Mouse (Mus musculus) frontal cortex, postnatal 36 days (tissue): ENCODE measurements around the gene Olfr1357.
"Not testable (repeated sequence)": the region's sequence is repeated elsewhere in the genome, so short reads cannot be mapped to it uniquely, and the experiment has no call there.

Experiments used
- DNase-seq, 2 experiments: peaks; one replicate each; pipeline ENCODE4 v3.0.0; 2022; ENCODE audit warnings: low spot score in 2 of 2

The Olfr1357 gene

DNA sequence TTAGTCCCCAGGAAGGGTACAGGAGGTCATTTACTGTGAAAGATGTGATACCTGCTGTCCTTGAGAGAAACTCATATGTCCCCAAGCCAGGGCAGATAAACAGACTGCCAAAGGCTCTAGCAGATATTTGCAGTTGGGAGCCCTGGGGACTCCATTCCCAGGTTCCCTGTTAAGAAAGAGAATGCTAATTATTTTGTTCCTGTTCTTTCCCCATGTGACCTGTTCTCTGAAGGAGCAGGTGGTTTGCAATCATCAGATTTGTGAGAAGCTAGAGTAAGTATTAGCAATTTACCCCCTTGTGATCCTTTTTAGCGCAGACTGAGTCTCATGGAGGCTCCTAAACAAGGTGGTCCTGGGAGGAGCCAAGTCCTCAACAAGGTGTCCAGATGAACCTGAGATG lies at the start of gene Olfr1357:
TSS of gene Olfr1357 (minus strand) at position 101 of the 400 bp plus-strand sequence.
- no peak for DNase-seq

DNA sequence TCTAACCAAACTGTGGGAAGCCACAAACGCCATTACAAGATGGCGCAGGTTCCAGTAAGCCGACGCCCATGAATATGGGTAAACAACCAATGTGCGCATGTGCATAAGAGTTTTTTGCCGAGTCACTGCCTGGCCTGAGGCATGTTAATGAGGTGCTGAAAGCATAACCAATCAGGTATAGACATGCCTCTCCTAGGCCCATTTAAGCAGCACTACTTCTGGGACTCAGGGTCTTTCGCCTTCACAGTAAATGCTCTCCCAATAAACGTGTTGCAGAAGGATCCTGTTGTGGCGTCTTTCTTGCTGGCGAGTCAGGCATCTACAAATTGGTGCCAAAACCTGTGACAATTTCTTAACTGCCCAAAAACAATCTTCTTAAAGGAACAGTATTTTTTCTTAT lies 48.8 kb upstream of the Olfr1357 start:
- DNase-seq = not testable (repeated sequence)

DNA sequence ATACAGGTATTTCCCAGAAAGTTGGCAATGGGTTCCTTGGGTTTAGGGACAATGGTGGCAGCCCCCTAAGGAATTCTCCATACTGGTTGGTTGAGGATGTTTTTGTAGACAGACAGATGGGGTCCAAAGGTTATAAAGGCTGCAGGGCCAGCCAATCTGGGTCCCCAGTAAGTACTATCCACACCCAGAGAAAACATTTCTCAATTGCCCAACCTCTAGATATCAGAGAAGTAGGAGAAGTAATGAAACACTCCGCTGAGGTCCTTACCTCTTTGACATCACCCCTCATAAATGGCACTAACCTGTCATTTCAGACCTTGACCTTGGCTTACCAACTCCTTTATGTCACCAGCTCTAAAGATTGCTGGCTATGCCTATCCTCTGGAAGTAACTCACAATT lies 46.7 kb upstream of the Olfr1357 start:
- no peak for DNase-seq

DNA sequence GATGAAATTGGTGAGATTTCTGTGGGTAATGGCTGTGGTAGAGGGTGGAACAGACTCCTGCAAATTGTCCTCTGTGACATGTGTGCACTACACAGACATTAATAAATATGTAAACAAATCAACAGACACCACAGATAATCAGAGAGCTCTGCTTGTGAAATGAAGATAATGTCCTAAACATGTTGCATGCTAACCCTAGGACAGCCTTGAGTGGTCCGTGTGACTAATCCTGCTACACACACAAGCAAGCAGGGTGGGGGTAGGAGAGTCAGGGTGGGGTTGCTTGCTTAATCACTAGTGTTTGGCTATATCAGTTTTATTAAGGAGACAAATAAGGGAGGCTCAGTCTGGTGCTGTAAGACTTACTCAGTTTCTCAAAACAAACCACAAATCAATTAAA lies 43.3 kb upstream of the Olfr1357 start:
- no peak for DNase-seq

- peak; percentile 28 to 47 for DNase-seq
Observed at GRCm38 (mm10) chr10:78632311-78632710, 14.4 kb upstream of the Olfr1357 start.

- DNase-seq = peak in 1 of 2 experiments; percentile 17
Observed at GRCm38 (mm10) chr10:78630194-78630593, 12.3 kb upstream of the Olfr1357 start.

GRCm38 (mm10) chr10:78623143-78623542 lies 5.3 kb upstream of the Olfr1357 start:
- DNase-seq = not testable (repeated sequence)

DNA sequence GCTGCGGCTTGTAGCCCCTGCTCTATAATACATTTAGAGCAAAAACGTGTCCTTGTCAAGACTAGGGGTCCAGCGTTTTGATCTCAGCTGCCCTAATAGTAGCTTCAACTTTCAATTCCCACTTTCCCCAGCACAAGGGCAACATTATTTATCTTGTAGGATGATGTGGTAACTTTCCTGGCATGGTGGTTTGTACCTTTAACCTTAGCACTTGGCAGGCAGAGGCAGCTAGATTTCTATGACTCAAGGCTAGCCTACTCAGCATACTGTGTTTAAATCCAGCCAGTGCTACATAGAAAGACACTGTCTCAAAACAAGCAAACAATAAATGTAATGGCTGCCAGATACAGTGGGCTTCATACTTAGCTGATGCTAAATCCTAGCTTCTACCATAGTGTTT lies 10.3 kb downstream of the Olfr1357 start:
- no peak for DNase-seq

GRCm38 (mm10) chr10:78605080-78605479 lies 12.8 kb downstream of the Olfr1357 start:
- DNase-seq = peak in 1 of 2 experiments; percentile 46

- no peak for DNase-seq
Observed at GRCm38 (mm10) chr10:78599865-78600264, 18.0 kb downstream of the Olfr1357 start.

DNA sequence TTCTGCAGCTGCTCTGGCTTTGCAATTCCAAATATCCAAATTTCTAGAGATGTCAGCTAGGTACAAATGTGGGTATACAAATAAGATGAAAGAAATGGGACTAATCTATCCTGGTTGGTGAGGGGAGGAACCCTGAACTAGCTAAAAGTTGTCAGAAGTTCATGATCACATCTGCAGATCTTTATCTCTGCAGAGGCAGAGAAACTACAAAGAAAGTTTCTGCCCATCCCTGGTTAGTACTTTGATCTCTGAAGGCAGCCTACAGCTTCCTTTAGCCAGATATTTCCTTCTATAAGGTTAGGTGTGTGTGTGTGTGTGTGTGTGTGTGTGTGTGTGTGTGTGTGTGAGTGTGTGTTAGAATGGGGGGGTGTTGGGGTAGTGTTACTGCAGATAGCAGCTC lies 23.3 kb downstream of the Olfr1357 start:
- DNase-seq = no peak

GRCm38 (mm10) chr10:78594157-78594556 lies 23.7 kb downstream of the Olfr1357 start:
- DNase-seq = no peak

- DNase-seq = no peak
Observed at GRCm38 (mm10) chr10:78593736-78594135, 24.1 kb downstream of the Olfr1357 start.

- DNase-seq = no peak
Observed at GRCm38 (mm10) chr10:78592856-78593379, 25.0 kb downstream of the Olfr1357 start.

- no peak for DNase-seq
Observed at GRCm38 (mm10) chr10:78591406-78592328, 26.2 kb downstream of the Olfr1357 start, which contains the start of gene Syde1. TSS of gene Syde1 (minus strand) at chr10:78591964.

DNA sequence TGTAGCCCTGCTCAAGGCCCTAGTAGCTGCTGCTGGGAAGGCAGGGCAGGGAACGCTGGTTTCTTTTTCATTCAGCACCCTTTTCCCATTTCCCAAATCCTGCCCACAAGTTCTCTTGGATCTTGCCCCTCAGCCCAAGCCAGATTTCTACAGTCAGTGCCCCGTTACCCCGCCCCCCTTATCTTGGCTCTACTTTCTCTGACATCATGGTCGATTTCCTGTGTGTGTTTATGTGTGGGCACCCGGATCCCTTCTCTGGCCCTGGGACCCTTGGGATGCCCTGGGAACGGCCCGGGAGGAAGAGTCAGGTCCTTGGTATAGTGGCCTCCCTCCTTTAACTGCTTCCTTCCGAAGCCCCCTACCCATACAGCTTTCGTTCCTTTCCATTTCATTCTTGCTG lies 27.1 kb downstream of the Olfr1357 start:
- DNase-seq = no peak

DNA sequence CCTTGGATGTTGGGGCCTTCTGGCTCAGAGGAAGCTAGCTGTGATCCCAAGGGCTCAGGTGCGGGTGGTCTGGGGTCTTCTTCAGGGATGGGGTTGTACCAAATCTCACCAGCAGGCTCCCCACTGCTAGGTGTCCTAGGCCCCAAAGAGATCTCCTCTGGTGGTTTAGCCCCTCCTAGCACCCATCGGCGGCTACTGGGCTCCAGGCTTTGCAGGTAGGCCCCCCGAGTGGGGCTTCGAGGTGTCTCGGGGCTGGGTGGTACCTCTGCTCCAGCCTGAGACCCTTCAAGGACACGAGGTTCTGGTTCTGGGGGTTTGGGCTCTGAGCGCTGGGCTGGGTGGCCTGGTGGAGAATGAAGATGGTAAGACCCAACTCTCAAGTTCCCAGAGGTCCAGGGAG lies 28.0 kb downstream of the Olfr1357 start:
- no peak for DNase-seq

- DNase-seq = no peak
Observed at GRCm38 (mm10) chr10:78589291-78589690, 28.6 kb downstream of the Olfr1357 start.

DNA sequence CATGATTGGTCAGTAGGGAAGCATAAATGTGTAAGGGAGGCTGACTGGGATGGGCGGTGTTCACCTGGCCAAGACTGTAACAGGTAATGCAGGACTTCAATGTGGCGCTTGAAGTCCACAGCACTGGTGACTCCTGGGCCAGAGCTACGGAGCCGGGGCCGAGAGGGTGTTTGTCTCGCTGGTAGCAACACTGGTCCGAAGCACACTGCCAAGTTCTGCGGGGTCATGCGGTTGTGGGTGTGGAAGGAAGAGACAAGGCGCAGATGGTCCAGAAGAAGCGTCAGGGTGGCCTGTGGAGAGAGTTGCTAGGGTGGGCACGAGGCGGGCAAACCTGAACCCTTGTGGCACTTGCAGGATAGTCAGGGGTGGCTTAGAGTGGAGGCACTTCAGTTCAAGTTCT lies 31.8 kb downstream of the Olfr1357 start:
- no peak for DNase-seq

DNA sequence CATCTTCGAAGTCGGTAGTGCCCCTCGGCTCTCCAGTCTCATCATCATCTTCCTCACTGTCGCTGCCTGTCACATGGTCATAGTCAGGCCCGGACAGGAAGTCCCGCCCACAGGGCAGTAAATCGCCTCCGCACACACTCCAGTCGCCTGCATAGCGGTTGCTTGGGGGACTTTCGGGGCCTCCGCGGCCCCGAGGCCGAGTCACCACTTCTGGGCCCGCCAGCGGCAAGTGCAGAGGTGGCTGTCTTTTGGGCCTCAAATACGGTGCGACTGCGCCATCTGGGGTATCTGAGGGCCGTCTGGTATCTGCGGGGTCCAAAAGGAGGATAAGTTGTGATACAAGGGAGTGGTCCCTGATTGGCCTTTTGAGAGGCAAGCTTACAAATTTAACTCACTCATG lies 32.3 kb downstream of the Olfr1357 start:
- DNase-seq = no peak

- DNase-seq = no peak
Observed at GRCm38 (mm10) chr10:78584996-78585395, 32.9 kb downstream of the Olfr1357 start.

DNA sequence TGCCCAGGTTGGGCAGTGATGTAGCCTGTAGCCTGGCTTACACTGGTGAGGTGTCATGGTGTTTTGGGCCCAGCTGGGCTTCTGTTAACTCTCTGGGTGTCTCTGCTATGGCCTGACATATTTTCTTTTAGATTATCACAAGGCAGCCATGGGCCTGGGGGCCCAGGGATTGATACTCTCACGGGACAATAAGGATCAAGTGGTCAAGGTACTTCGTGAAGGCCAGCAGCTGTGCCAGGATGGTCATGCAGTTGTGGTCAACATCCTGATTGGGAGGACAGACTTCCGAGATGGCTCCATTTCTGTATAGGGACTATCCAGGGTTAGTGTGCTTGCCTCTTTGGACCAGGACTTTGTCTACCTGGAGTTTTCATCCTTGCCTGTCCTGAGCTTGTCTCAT lies 33.9 kb downstream of the Olfr1357 start:
- no peak for DNase-seq

DNA sequence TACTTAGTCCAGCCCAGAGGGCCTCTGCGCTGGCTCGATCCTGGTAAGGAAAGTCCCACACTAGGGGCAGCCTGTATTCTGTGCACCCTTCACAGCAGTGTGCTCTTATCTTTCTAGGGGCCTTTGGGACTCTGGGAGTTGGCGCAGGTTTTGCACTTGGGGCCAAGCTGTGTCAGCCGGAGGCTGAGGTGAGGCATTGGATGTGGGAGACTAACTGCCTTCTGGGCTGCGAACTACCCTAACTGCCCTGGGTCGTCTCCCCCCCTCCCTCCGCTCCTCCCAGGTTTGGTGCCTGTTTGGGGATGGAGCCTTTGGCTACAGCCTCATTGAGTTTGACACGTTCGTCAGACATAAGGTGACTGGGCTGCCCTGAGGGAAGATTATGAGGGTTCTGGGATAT lies 34.5 kb downstream of the Olfr1357 start:
- no peak for DNase-seq
